Mouse (Mus musculus): ENCODE measurements around the gene Camta1.

DNA sequence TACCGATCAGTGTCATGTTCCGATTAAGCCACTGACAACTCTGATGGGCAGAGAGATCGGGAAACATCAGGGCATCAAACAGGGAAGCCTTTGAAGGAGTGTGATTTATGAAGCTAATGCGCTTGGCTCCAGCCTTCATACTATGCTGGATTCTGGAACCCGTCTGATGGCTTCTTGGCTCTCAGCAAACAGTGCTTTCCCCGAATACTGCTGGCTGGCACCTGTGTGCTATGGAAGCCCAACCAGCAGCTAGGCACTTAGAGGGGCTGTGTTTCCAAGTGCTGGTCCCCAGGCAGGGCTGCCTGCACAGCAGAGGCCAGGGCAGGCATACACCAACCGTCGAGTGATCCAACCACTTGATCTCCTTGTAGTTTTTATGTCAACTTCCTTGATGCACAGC is 701.2 kb downstream of the Camta1 start:
- no peak for TF ChIP-seq CTCF (IDR thresholded peaks at IDR 0.05; ENCODE audit: low read depth, low read length)
- TF ChIP-seq POLR2A (IDR thresholded peaks at IDR 0.05; ENCODE audit: extremely low read depth, insufficient read depth, low read length): no peak

All from liver, adult 2 months (tissue).